Mouse (Mus musculus): ENCODE data around the gene Mapk14. TPM values are rescaled to one million over a fixed set of nuclear protein-coding genes. Genes with fewer than 3 reads are reported as not detected.

Gene Mapk14
- polyA plus RNA-seq, 1 experiment from 2014 or later = 24.5 TPM

GRCm38 (mm10) chr17:28777231-28778005 lies 86.3 kb downstream of the Mapk14 start:
- ATAC-seq (no peak), DNase-seq (no peak)
- Histone ChIP-seq H3K4me3 (ENCODE audit: low read depth, low read length) (no peak overlapping the region), H3K27me3 (ENCODE audit: insufficient read depth, low read length) (no peaks in the 10 kb centered on the region), H3K4me1 (ENCODE audit: insufficient read depth) (0 out of 2 replicates have a peak, but pooled peaks cover 2% of the 10 kb centered on the region), H3K36me3 (replicated peaks; ENCODE audit: insufficient read depth, low read length) (no peaks in the 10 kb centered on the region), H3K9me3 (ENCODE audit: low read length) (no peaks in the 10 kb centered on the region), H3K4me2 (ENCODE audit: low read depth, low read length) (no peak overlapping the region), H3K9ac (replicated peaks) (no peak overlapping the region), H3K27ac (ENCODE audit: low read depth) (no peak overlapping the region)
- TF ChIP-seq EP300 (IDR thresholded peaks at IDR 0.05; ENCODE audit: low read depth) = no peak
- TF ChIP-seq CTCF (IDR thresholded peaks at IDR 0.05; ENCODE audit: low read depth) = no peak
- 89% methylated on average over 16 of the region's 16 CpGs for WGBS (ENCODE audit: insufficient replicate concordance)

DNA sequence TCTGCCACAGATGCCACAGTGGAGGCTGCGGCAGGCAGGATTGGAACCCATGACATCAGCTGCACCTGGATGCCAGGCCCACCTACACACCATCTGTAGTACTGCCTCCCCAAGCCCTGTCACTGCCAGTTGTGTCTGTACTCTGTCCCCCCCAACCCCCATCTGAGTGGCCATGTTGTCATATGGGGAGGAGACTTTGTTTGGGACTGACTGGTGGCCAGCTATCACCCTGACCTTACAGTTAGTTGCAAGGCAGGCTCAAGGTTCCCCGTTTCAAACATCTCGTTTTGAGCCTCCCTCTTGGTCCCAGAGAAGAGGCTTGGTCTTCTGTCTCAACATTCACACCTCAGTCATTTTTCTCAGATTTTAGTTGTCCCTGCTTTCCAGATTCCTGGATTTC lies 88.6 kb downstream of the Mapk14 start:
- H3K27ac ChIP-seq (ENCODE audit: low read depth) = no peak overlapping the region
- DNase-seq (no peak), ATAC-seq (no peak)
- no peaks in the 10 kb centered on the region for H3K4me1 ChIP-seq (ENCODE audit: insufficient read depth)
- TF ChIP-seq EP300 (IDR thresholded peaks at IDR 0.05; ENCODE audit: low read depth) (no peak), CTCF (IDR thresholded peaks at IDR 0.05; ENCODE audit: low read depth) (no peak)
- no peak overlapping the region for H3K9ac ChIP-seq (replicated peaks)
- no peaks in the 10 kb centered on the region for H3K27me3 ChIP-seq (ENCODE audit: insufficient read depth, low read length)
- H3K4me3 ChIP-seq (ENCODE audit: low read depth, low read length) = no peak overlapping the region
- H3K9me3 ChIP-seq (ENCODE audit: low read length) = no peaks in the 10 kb centered on the region
- H3K36me3 ChIP-seq (replicated peaks; ENCODE audit: insufficient read depth, low read length) = no peaks in the 10 kb centered on the region
- no peak overlapping the region for H3K4me2 ChIP-seq (ENCODE audit: low read depth, low read length)
- 85% methylated on average over 3 of the region's 3 CpGs for WGBS (ENCODE audit: insufficient replicate concordance)

DNA sequence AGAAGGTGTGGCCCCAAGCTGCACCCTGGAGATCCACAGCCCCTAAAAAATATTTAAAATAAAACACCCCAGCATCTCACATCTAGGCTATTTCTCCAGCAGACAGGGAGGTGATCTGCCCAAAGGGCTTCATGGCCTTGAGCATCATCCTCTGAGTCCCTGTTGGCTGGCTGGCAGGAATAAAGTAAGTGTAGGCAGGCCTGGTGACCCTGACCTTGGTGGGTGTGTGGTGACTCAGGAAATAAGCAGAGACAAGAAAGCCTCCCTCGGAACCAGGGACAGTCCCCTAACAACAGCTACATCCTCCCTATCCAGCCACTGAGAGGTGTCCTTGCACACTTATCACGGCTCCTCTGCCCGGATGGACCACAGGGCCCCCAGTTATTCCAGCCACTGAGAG lies 89.7 kb downstream of the Mapk14 start:
- Histone ChIP-seq H3K27ac (ENCODE audit: low read depth) (no peak overlapping the region), H3K9me3 (ENCODE audit: low read length) (no peaks in the 10 kb centered on the region), H3K4me2 (ENCODE audit: low read depth, low read length) (no peak overlapping the region), H3K36me3 (replicated peaks; ENCODE audit: insufficient read depth, low read length) (no peaks in the 10 kb centered on the region), H3K4me3 (ENCODE audit: low read depth, low read length) (no peak overlapping the region), H3K4me1 (ENCODE audit: insufficient read depth) (no peaks in the 10 kb centered on the region), H3K27me3 (ENCODE audit: insufficient read depth, low read length) (no peaks in the 10 kb centered on the region), H3K9ac (replicated peaks) (no peak overlapping the region)
- 71% methylated on average over 3 of the region's 3 CpGs for WGBS (ENCODE audit: insufficient replicate concordance)
- ATAC-seq (no peak), DNase-seq (no peak)
- TF ChIP-seq CTCF (IDR thresholded peaks at IDR 0.05; ENCODE audit: low read depth) = no peak
- TF ChIP-seq EP300 (IDR thresholded peaks at IDR 0.05; ENCODE audit: low read depth) = no peak

DNA sequence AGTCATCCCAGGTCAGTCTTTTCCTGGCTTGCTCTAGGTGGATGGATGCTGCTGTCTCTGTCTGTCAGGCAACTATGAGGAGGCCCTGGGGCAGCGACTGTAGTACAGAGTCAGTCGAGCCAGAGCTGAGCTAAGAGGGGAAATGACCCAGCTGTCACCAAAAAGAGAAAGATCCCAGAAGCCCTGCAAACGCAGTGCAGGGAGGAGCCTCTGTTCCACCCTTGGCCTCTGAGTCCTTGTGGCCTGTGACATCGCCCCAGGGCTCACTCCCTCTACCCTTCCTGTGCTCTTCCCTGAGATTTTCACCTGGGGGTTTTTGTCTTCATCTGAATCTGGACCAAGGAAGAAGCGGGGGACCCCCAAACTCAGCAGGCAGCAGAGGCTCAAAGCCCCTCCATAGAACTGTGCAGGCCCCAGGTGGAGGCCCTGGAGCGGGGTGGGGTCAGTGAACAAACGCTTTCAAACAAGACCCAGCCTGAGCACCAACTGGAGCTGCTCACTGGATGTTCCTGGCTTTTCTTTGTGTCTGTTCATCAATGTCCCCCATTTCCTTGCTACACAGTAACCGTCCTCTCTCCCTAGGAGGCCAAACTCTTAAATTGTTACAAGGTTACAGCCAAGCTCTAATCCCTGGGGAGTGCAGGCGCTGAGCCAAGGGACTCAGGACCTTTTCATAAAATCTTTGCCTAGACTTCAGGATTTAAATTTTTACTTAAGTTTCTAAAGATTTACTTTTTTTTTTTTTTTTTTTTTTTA lies 90.3 kb downstream of the Mapk14 start:
- Histone ChIP-seq H3K9me3 (ENCODE audit: low read length) (no peaks in the 10 kb centered on the region), H3K27ac (ENCODE audit: low read depth) (no peak overlapping the region)

GRCm38 (mm10) chr17:28785036-28785435 lies 93.9 kb downstream of the Mapk14 start:
- no peak overlapping the region for H3K4me2 ChIP-seq (ENCODE audit: low read depth, low read length)
- no peak overlapping the region for H3K27ac ChIP-seq (ENCODE audit: low read depth)
- DNase-seq = no peak
- no peak overlapping the region for H3K9ac ChIP-seq (replicated peaks)
- ATAC-seq = no peak
- H3K9me3 ChIP-seq (ENCODE audit: low read length) = no peaks in the 10 kb centered on the region
- H3K4me1 ChIP-seq (ENCODE audit: insufficient read depth) = no peaks in the 10 kb centered on the region
- H3K4me3 ChIP-seq (ENCODE audit: low read depth, low read length) = no peak overlapping the region
- H3K27me3 ChIP-seq (ENCODE audit: insufficient read depth, low read length) = no peaks in the 10 kb centered on the region
- WGBS (ENCODE audit: insufficient replicate concordance) = 83% methylated on average over 3 of the region's 3 CpGs
- no peaks in the 10 kb centered on the region for H3K36me3 ChIP-seq (replicated peaks; ENCODE audit: insufficient read depth, low read length)
- TF ChIP-seq CTCF (IDR thresholded peaks at IDR 0.05; ENCODE audit: low read depth) (no peak), EP300 (IDR thresholded peaks at IDR 0.05; ENCODE audit: low read depth) (no peak)

More for the DNA sequence above, 90.3 kb downstream of the Mapk14 start:
- TF ChIP-seq EP300 (IDR thresholded peaks at IDR 0.05; ENCODE audit: low read depth) (no peak), CTCF (IDR thresholded peaks at IDR 0.05; ENCODE audit: low read depth) (no peak)
- H3K36me3 ChIP-seq (replicated peaks; ENCODE audit: insufficient read depth, low read length) = no peaks in the 10 kb centered on the region
- no peaks in the 10 kb centered on the region for H3K27me3 ChIP-seq (ENCODE audit: insufficient read depth, low read length)
- H3K4me2 ChIP-seq (ENCODE audit: low read depth, low read length) = no peak overlapping the region
- WGBS (ENCODE audit: insufficient replicate concordance) = 59% methylated on average over 9 of the region's 9 CpGs
- H3K9ac ChIP-seq (replicated peaks) = no peak overlapping the region
- no peaks in the 10 kb centered on the region for H3K4me1 ChIP-seq (ENCODE audit: insufficient read depth)
- ATAC-seq (no peak), DNase-seq (no peak)
- H3K4me3 ChIP-seq (ENCODE audit: low read depth, low read length) = no peak overlapping the region

DNA sequence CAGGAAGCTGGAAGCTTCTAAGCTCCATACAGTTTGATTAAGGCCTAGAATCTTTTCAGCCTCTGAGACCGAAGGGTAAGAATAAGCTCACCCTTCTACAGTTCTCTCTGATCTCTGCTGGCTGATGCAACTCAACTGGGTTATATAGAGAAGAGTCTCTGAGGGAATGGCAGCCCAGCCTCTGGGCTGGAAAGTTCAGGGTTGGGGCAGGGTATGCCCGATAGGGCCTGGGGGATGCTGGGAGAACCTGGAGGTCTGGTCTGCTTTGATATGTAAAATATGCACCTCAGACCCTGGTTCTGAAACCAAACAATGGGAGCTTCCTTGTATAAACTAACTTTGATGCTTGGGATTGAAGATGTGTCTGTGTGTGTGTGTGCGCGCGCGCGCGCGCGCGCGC lies 96.4 kb downstream of the Mapk14 start:
- no peaks in the 10 kb centered on the region for H3K9me3 ChIP-seq (ENCODE audit: low read length)
- 91% methylated on average over 12 of the region's 12 CpGs for WGBS (ENCODE audit: insufficient replicate concordance)
- no peak overlapping the region for H3K4me3 ChIP-seq (ENCODE audit: low read depth, low read length)
- ATAC-seq (no peak), DNase-seq (no peak)
- H3K27ac ChIP-seq (ENCODE audit: low read depth) = no peak overlapping the region
- no peaks in the 10 kb centered on the region for H3K4me1 ChIP-seq (ENCODE audit: insufficient read depth)
- no peaks in the 10 kb centered on the region for H3K36me3 ChIP-seq (replicated peaks; ENCODE audit: insufficient read depth, low read length)
- no peaks in the 10 kb centered on the region for H3K27me3 ChIP-seq (ENCODE audit: insufficient read depth, low read length)
- no peak overlapping the region for H3K4me2 ChIP-seq (ENCODE audit: low read depth, low read length)
- no peak overlapping the region for H3K9ac ChIP-seq (replicated peaks)
- TF ChIP-seq CTCF (IDR thresholded peaks at IDR 0.05; ENCODE audit: low read depth) (no peak), EP300 (IDR thresholded peaks at IDR 0.05; ENCODE audit: low read depth) (no peak)

Data from liver, postnatal 0 days (tissue).